Mouse (Mus musculus) neural tube, embryonic 12.5 days (tissue): Measurements from ENCODE around the gene Tsx. TPM values are rescaled to one million over a fixed set of nuclear protein-coding genes. Genes with fewer than 3 reads are reported as not detected.

Experiments
- ATAC-seq: fragments of 200-750 bp; cut with Nextera tagmentation; 2 replicates; pipeline ENCODE4 v1.8.0; 2017; ENCODE audit warnings: low read depth, mild to moderate bottlenecking, moderate TSS enrichment, moderate library complexity; ENCODE audit not compliant: low FRiP score
- H3K27ac ChIP-seq: fragments of 300-500 bp; sonication (generic); 2 replicates; pipeline ENCODE4 v1.5.1; 2016
- H3K27me3 ChIP-seq: fragments of 300-500 bp; sonication (generic); replicated peaks from 2 replicates; pipeline ENCODE4 v1.6.1; 2016; ENCODE audit warnings: mild to moderate bottlenecking
- H3K36me3 ChIP-seq: fragments of 300-500 bp; sonication (generic); 2 replicates; pipeline ENCODE4 v1.6.1; 2016; ENCODE audit warnings: mild to moderate bottlenecking
- H3K4me1 ChIP-seq: fragments of 300-500 bp; sonication (generic); 2 replicates; pipeline ENCODE4 v1.6.1; 2016
- H3K4me2 ChIP-seq: fragments of 300-500 bp; sonication (generic); replicated peaks from 2 replicates; pipeline ENCODE4 v1.6.1; 2016; ENCODE audit warnings: mild to moderate bottlenecking
- H3K4me3 ChIP-seq: fragments of 300-500 bp; sonication (generic); 2 replicates; pipeline ENCODE4 v1.5.1; 2016
- H3K9ac ChIP-seq: fragments of 300-500 bp; sonication (generic); 2 replicates; pipeline ENCODE4 v1.6.1; 2016; ENCODE audit warnings: mild to moderate bottlenecking
- H3K9me3 ChIP-seq: fragments of 300-500 bp; sonication (generic); 2 replicates; pipeline ENCODE4 v1.6.1; 2016; ENCODE audit warnings: mild to moderate bottlenecking
- WGBS: fragments of 180-500 bp; shearing (Covaris S2); methylation state at CpG from one replicate; pipeline ENCODE4 v1.1.7; 2016; 5-methylcytosine and 5-hydroxymethylcytosine counted together
- polyA plus RNA-seq: library from polyadenylated mRNA; unstranded; fragments of >200 nt; fragmentation: Nextera tagmentation; extraction: Ambion mirVana; gene quantifications from 2 replicates; pipeline ENCODE4 v1.2.1, GENCODE M21; 2016

Gene Tsx
- polyA plus RNA-seq = 0.26 and 0.49 TPM in 2 replicates

DNA sequence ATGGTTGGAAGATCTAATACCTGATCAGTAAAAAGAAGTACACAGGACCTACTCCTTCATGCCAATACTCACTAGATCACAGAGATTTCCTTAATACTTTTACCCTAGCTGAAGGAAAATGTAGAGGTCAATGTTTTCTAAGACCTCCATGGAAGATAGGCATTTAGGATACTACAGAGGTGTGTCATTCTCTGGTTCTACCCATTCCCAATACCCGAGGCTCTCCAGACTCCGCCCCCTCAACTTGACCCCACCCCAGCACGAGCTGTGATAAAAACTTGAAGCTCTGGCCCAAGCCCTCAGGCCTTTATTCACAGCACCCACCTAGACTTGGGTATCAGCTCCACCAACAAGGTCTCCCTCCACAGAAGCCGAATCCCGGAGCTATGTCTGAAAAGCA is at the start of gene Tsx:
Tsx (plus strand) TSS at position 301 of the 400 bp plus-strand sequence.
- H3K27ac ChIP-seq = no peak within 1 kb of the TSS
- H3K36me3 ChIP-seq = no peaks in the 10 kb centered on the region
- H3K9me3 ChIP-seq = no peaks in the 10 kb centered on the region
- ATAC-seq = no peak
- WGBS = 79% methylated on average over 5 of the region's 5 CpGs
- peaks cover 10% of the 10 kb centered on the region; the same call in 1 of the 2 replicates for H3K27me3 ChIP-seq
- no peak within 1 kb of the TSS for H3K4me3 ChIP-seq
- H3K9ac ChIP-seq = no peak within 1 kb of the TSS
- H3K4me2 ChIP-seq = no peak within 1 kb of the TSS
- H3K4me1 ChIP-seq = no peaks in the 10 kb centered on the region

DNA sequence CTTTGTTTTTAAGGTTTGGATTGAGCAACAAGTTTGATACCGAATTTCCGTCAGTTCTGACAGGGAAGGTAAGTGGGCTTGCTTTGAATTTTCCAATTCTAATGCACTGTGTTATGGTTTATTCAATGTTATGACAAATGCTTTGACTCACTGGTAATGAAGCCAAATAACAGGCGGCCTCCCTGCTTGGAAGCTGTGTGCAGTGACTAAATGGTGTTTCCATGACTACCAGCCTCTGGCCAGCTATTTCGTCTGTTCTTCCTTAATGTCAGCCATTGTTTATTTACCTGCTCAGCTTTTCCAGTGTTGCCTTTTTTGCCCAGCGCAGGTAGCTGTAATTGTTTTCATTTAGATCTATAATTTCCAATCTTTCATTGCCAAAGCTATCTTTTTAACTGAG is 48.1 kb upstream of the Tsx start:
- Histone ChIP-seq H3K27me3 (no peaks in the 10 kb centered on the region; the same call in none of the 2 replicates), H3K9ac (no peak overlapping the region)

DNA sequence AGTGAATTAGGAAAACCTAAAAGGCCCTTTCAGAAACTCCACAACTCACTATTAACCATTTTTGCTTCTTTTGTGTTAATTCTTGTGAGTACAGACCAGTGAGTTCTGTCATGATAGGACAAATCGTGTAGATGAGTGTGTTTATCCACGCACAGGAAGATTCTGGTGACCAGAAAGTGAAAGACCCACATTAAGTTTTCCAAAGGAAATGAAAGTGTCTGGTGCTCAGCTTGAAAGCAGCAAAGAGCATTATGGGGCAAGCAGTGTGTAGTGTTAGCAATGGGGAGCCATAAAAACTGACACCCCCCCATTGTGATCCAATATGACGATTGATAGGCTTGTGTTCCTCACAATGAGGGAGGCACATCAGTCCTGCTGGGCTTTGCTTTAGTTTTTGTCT is 45.6 kb upstream of the Tsx start:
- no peak for ATAC-seq
- no peaks in the 10 kb centered on the region for H3K36me3 ChIP-seq
- H3K9ac ChIP-seq = no peak overlapping the region
- H3K27me3 ChIP-seq = no peaks in the 10 kb centered on the region; the same call in none of the 2 replicates
- H3K9me3 ChIP-seq = no peaks in the 10 kb centered on the region
- no peak overlapping the region for H3K27ac ChIP-seq
- H3K4me1 ChIP-seq = peaks cover 3% of the 10 kb centered on the region; the same call in 1 of the 2 replicates
- H3K4me2 ChIP-seq = no peak overlapping the region
- no peak overlapping the region for H3K4me3 ChIP-seq
- WGBS = 21% methylated on average over 3 of the region's 3 CpGs

More for the DNA sequence above, 48.1 kb upstream of the Tsx start:
- Histone ChIP-seq H3K36me3 (no peaks in the 10 kb centered on the region), H3K4me2 (no peak overlapping the region), H3K9me3 (no peaks in the 10 kb centered on the region), H3K27ac (no peak overlapping the region), H3K4me3 (no peak overlapping the region), H3K4me1 (peaks cover 3% of the 10 kb centered on the region; the same call in 1 of the 2 replicates)
- ATAC-seq = no peak
- whole genome bisulfite sequencing = 44% methylated on average over 5 of the region's 5 CpGs

DNA sequence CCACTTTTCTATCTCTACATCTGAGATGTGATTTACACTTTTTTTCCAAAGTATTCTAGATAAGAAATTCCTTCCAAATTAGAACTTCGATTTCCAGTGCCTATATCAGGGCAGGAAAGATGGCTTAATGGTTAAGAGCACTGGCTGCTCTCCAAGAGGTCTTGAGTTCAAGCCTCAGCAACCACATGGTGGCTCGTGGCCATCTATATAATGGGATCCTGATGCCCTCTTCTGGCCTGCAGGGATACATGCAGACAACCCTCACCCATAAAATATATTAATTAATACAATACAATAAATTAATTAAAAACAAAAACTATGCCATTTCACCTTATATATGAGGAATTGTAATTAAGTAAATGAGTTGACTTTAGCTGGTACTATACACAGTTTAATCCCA is 43.0 kb upstream of the Tsx start:
- Histone ChIP-seq H3K9ac (no peak overlapping the region), H3K4me3 (no peak overlapping the region), H3K27ac (no peak overlapping the region), H3K9me3 (no peaks in the 10 kb centered on the region), H3K4me2 (no peak overlapping the region), H3K27me3 (no peaks in the 10 kb centered on the region; the same call in none of the 2 replicates), H3K4me1 (peaks cover 3% of the 10 kb centered on the region; the same call in 1 of the 2 replicates), H3K36me3 (no peaks in the 10 kb centered on the region)
- 80% methylated on average over 2 of the region's 2 CpGs for WGBS
- ATAC-seq = no peak

DNA sequence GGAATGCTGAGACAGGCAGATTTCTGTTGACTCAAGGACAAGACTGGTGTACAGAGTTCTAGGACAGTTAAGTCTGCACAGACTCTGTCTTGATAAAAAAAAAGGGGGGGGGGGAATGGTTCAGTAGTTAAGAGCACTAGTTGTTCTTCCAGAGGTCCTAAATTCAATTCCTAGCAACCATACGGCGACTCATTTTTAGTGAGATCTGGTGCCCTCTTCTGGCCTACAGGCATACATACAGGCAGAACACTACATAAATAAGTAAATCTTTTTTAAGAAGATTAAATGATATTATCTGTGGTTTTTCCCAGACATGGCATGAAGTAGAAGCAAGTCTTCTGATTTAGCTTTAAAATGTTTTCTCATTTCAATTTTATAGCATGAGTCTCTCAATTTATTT is 42.6 kb upstream of the Tsx start:
- no peak overlapping the region for H3K9ac ChIP-seq
- ATAC-seq = no peak
- 36% methylated on average over 2 of the region's 2 CpGs for WGBS
- H3K4me1 ChIP-seq = peaks cover 3% of the 10 kb centered on the region; the same call in 1 of the 2 replicates
- H3K36me3 ChIP-seq = no peaks in the 10 kb centered on the region
- H3K4me3 ChIP-seq = no peak overlapping the region
- no peak overlapping the region for H3K27ac ChIP-seq
- H3K9me3 ChIP-seq = no peaks in the 10 kb centered on the region
- H3K27me3 ChIP-seq = no peaks in the 10 kb centered on the region; the same call in none of the 2 replicates
- H3K4me2 ChIP-seq = no peak overlapping the region

DNA sequence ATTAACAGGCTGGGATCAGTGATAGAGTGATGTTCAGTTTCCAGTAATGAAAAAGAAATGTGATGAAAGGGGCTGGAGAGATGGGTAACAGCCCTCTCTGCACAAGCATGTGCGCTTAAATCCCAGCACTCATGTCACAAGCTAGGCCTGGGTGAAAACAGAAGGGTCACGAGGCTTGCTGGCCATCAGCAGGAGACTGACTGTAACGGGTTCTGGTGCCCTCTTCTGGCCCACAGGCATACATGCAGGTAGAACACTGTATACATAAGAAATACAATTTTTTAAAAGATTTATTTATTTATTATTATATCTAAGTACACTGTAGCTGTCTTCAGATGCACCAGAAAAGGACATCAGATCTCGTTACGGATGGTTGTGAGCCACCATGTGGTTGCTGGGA is 40.0 kb upstream of the Tsx start:
- WGBS = 58% methylated on average over 5 of the region's 5 CpGs
- Histone ChIP-seq H3K27ac (no peak overlapping the region), H3K36me3 (no peaks in the 10 kb centered on the region), H3K9me3 (no peaks in the 10 kb centered on the region), H3K4me3 (no peak overlapping the region), H3K27me3 (no peaks in the 10 kb centered on the region; the same call in 1 of the 2 replicates), H3K4me1 (no peaks in the 10 kb centered on the region), H3K4me2 (no peak overlapping the region), H3K9ac (no peak overlapping the region)
- no peak for ATAC-seq

DNA sequence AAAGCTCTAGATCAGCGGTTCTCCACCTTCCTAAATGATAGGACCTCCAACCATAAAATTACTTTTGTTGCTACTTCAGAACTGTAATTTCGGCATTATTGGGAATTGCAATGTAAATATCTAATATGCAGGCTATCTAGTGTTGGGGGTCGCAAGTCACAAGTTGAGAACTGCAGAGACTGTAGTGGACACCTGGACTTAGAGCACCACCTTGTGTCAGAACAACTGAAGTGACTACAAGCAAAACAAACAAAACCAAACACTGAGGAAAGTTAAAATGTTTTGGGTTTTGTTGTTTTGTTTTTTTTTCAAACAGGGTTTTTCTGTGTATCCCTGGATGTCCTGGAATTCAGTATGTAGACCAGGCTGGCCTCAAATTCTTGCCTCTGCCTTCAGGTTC is 29.7 kb upstream of the Tsx start:
- H3K4me3 ChIP-seq = no peak overlapping the region
- no peak for ATAC-seq
- no peak overlapping the region for H3K27ac ChIP-seq
- H3K9ac ChIP-seq = no peak overlapping the region
- no peaks in the 10 kb centered on the region for H3K9me3 ChIP-seq
- no peaks in the 10 kb centered on the region for H3K4me1 ChIP-seq
- no peak overlapping the region for H3K4me2 ChIP-seq
- H3K36me3 ChIP-seq = no peaks in the 10 kb centered on the region
- H3K27me3 ChIP-seq = peaks cover 4% of the 10 kb centered on the region; the same call in 1 of the 2 replicates
- 78% methylated on average over 3 of the region's 3 CpGs for WGBS

DNA sequence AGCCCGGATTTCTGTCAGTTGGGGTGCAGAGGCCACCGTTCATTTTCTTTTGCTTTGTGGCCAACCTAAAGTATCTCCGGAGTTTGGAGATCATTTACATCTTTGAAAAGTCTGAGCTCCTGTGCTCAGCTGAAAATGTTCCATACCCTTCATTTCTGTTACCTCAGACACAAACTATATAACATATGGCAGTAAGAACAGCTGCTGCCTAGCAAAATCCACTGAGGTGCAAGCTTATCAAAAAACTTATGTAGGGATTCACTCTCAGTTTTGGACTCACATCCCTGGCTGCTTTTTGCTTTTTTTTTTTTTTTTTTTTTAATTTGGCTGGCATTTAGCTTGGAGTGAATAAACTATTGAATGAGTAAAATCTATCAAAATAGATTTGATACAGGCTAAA is 26.1 kb upstream of the Tsx start:
- peaks cover 4% of the 10 kb centered on the region; the same call in 1 of the 2 replicates for H3K27me3 ChIP-seq
- no peaks in the 10 kb centered on the region for H3K9me3 ChIP-seq
- H3K4me2 ChIP-seq = no peak overlapping the region
- H3K9ac ChIP-seq = no peak overlapping the region
- H3K4me3 ChIP-seq = no peak overlapping the region
- WGBS = 80% methylated on average over 3 of the region's 3 CpGs
- no peak overlapping the region for H3K27ac ChIP-seq
- no peak for ATAC-seq
- no peaks in the 10 kb centered on the region for H3K36me3 ChIP-seq
- H3K4me1 ChIP-seq = no peaks in the 10 kb centered on the region

DNA sequence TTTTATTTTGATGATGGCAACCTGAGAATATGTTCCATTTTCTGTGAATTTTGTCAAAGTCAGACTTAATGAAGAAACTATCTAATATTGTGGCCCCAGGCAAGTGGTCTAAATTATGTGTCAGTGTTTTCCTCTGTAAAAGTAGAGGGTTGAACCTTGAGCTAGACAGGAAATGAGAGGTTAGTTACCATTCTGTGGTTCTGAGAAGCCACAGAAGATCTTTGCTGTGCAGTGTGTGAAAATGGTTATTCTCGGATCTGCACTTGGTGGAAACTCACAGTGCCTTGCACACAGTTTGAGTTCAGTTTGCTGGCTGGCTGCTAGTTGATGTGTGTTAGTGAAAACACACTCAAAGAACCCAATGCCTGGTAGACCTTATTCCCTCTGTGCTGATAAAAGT is 20.4 kb upstream of the Tsx start:
- Histone ChIP-seq H3K36me3 (no peaks in the 10 kb centered on the region), H3K4me3 (no peak overlapping the region), H3K27ac (no peak overlapping the region), H3K4me1 (no peaks in the 10 kb centered on the region), H3K9me3 (no peaks in the 10 kb centered on the region), H3K27me3 (no peaks in the 10 kb centered on the region; the same call in 1 of the 2 replicates), H3K4me2 (no peak overlapping the region), H3K9ac (no peak overlapping the region)
- no peak for ATAC-seq
- WGBS = 92% methylated on average over 1 of the region's 1 CpGs

DNA sequence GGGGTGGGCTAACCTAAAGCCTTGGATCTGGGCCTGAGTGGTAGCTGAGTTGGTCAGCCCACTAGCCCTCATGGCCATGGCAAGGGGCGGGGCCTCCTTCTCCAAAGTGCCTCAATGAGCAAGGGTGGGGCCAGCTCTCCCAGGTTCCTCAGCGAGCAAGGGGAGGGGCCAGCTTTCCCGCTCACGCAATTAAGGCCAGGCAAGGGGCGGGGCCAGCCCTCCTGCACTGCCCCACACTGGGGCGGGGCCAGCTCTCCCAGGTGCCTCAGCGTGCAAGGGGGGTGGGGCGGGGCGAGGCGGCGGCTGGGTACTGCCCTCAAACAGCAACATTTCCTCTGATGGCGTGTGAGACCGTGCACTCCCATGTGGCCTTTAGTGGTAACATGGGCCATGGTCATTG is 9.2 kb upstream of the Tsx start:
- Histone ChIP-seq H3K9me3 (no peaks in the 10 kb centered on the region), H3K4me1 (no peaks in the 10 kb centered on the region), H3K9ac (no peak overlapping the region), H3K4me2 (peak overlapping the region; percentile 24; the same call in 1 of the 2 replicates), H3K27ac (no peak overlapping the region), H3K27me3 (peaks cover 8% of the 10 kb centered on the region; the same call in 1 of the 2 replicates), H3K36me3 (no peaks in the 10 kb centered on the region), H3K4me3 (no peak overlapping the region)
- WGBS = 44% methylated on average over 13 of the region's 13 CpGs
- no peak for ATAC-seq

DNA sequence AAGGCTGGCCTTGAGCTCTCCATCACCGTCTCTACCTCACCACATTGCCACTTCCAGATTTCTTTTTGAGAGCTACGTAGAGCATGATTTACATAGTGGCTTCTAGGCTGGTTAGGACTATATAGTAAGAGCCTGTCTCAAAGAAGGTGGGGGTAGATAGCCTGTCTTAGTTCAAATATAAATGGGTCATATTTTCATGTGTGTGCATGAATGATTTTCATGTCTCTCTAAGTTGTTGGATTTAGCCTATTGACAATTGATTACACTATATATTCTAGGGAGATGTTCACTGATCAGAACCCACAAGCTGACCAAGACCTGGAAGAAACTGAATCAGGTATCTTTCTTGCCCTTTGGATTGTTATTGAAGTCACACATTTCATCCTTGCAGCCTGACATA is 7.4 kb downstream of the Tsx start, which contains the start of gene Gm26992:
Gm26992 (plus strand) TSS at position 301 of the 400 bp plus-strand sequence.
- Histone ChIP-seq H3K4me2 (no peak within 1 kb of the TSS), H3K4me3 (no peak within 1 kb of the TSS), H3K36me3 (no peaks in the 10 kb centered on the region), H3K27ac (no peak within 1 kb of the TSS), H3K9ac (no peak within 1 kb of the TSS), H3K9me3 (no peaks in the 10 kb centered on the region), H3K4me1 (no peaks in the 10 kb centered on the region), H3K27me3 (peaks cover 4% of the 10 kb centered on the region; the same call in 1 of the 2 replicates)
- ATAC-seq = no peak
- WGBS = 85% methylated on average over 2 of the region's 2 CpGs

DNA sequence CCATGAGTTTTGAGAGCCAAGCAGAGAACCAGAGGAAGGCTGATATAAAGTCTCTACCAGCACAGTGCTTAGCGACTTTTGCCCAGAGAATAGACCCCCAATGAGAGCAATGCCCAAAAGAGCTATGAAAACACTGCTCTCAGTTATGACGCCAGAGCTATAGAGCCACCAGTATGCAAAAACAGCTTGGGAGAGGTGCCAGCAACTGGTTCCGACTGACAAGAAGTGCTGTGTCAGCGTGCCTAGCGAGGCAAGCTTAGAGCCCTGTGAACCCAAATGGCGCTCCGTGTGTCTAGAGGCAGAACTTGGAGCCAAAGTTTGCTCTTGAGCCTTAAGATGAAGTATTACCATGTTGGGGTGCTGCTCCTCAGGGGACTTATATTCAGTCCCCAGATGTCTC is 13.4 kb downstream of the Tsx start:
- Histone ChIP-seq H3K27ac (no peak overlapping the region), H3K4me1 (no peaks in the 10 kb centered on the region), H3K9ac (no peak overlapping the region), H3K9me3 (no peaks in the 10 kb centered on the region), H3K4me3 (no peak overlapping the region), H3K36me3 (no peaks in the 10 kb centered on the region), H3K4me2 (no peak overlapping the region), H3K27me3 (peaks cover 7% of the 10 kb centered on the region; the same call in 1 of the 2 replicates)
- 79% methylated on average over 7 of the region's 7 CpGs for WGBS
- ATAC-seq = no peak

DNA sequence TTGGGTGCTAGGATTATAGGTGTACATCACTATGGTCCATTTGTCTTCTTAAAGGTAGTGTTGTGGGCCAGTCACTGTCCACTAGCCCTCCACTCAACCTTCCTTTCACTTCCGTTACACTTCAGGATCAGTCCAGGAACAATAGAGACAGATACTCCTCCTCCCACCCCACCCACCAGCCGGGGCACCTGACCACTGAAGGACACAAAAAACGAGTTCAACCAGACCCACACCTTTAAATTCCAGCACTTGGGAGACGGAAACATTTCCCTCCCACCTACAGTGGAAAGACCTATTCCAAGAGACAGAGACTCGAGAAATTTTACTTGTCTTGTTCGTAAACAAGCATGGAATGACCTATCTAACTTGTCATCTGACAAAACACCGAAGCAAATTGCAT is 18.0 kb downstream of the Tsx start:
- Histone ChIP-seq H3K4me3 (no peak overlapping the region), H3K27ac (no peak overlapping the region), H3K4me2 (no peak overlapping the region), H3K9ac (no peak overlapping the region), H3K27me3 (peaks cover 7% of the 10 kb centered on the region; the same call in 1 of the 2 replicates), H3K36me3 (no peaks in the 10 kb centered on the region), H3K4me1 (no peaks in the 10 kb centered on the region), H3K9me3 (no peaks in the 10 kb centered on the region)
- no peak for ATAC-seq
- WGBS = 76% methylated on average over 7 of the region's 7 CpGs
